15 mouse cellular contexts compared by ENCODE assay signal in genomic region chr2:159334711-159335110, GRCm38 (mm10).
DNase-seq lines count a peak whose midpoint lies in the region; ATAC-seq and TF ChIP-seq lines count a peak whose summit lies in the region.
"Had no signal": no experiment of that assay in that cellular context is flagged by ENCODE, and none has a peak within 500 bp of the region (broad histone marks: within the 10 kb centered on the region; RNA-seq: fewer than 3 reads in every experiment).

No protein-coding gene starts in this region.

- H3K27ac ChIP-seq in forebrain, postnatal 0 days (ENCODE audit: low read depth, low read length): no peak overlapping the region
- H3K27ac ChIP-seq in forebrain, embryonic 16.5 days (ENCODE audit: low read length): no peak overlapping the region
- no peak overlapping the region for H3K27ac ChIP-seq in intestine, embryonic 16.5 days (ENCODE audit: low read length)
- H3K27ac ChIP-seq: limb, embryonic 13.5 days had no signal

- 43% methylated on average over 3 of the region's 3 CpGs for WGBS in forebrain, postnatal 0 days
- 51% methylated on average over 3 of the region's 3 CpGs for WGBS in forebrain, embryonic 16.5 days
- 35% methylated on average over 3 of the region's 3 CpGs for WGBS in intestine, embryonic 16.5 days

- TF ChIP-seq CTCF in forebrain, postnatal 0 days (IDR thresholded peaks at IDR 0.05; ENCODE audit: low read depth): no peak

- no peaks in the 10 kb centered on the region for H3K27me3 ChIP-seq in forebrain, postnatal 0 days (ENCODE audit: insufficient read depth, low read length)
- no peaks in the 10 kb centered on the region for H3K27me3 ChIP-seq in forebrain, embryonic 16.5 days (replicated peaks; ENCODE audit: control insufficient read depth, insufficient read depth, low read length)
- no peaks in the 10 kb centered on the region for H3K27me3 ChIP-seq in intestine, embryonic 16.5 days (replicated peaks; ENCODE audit: control insufficient read depth, insufficient read depth, low read length)
- H3K27me3 ChIP-seq: limb, embryonic 13.5 days had no signal

- no peaks in the 10 kb centered on the region for H3K36me3 ChIP-seq in forebrain, postnatal 0 days (ENCODE audit: insufficient read depth)
- no peaks in the 10 kb centered on the region for H3K36me3 ChIP-seq in forebrain, embryonic 16.5 days (ENCODE audit: control insufficient read depth, insufficient read depth)
- H3K36me3 ChIP-seq in intestine, embryonic 16.5 days (ENCODE audit: control insufficient read depth, insufficient read depth, low read length): no peaks in the 10 kb centered on the region
- H3K36me3 ChIP-seq: G1E; limb, embryonic 13.5 days had no signal

- no peak for ATAC-seq in forebrain, postnatal 0 days
- ATAC-seq in forebrain, embryonic 16.5 days: no peak
- no peak for ATAC-seq in intestine, embryonic 16.5 days
- ATAC-seq: inflammation-experienced regulatory T-cells, adult 6 months had no signal

- peak; percentile 13 for DNase-seq in forebrain, postnatal 0 days
- peak; percentile 8 for DNase-seq in left cerebral cortex, postnatal 4 days
- DNase-seq in left cerebral cortex, postnatal 36 days (ENCODE audit: low spot score in 2 of 2): no peak
- DNase-seq in adrenal gland, postnatal 14 days: peak; percentile 53
- DNase-seq in gastrocnemius, postnatal 25 days: peak; percentile 46
- DNase-seq in layer of hippocampus, adult 9-10 months (ENCODE audit: low spot score): no peak
- DNase-seq: cerebellum, adult 8-10 months; kidney, postnatal 10 days; layer of hippocampus, postnatal 36 days; thymus, adult 2 months had no signal

- intact Hi-C loops in left cerebral cortex, postnatal 4 days (cut with DNase I): no loop called here
- intact Hi-C loops in left cerebral cortex, postnatal 36 days (cut with DNase I): no loop called here

- H3K4me1 ChIP-seq in forebrain, postnatal 0 days (ENCODE audit: insufficient read depth): no peaks in the 10 kb centered on the region
- H3K4me1 ChIP-seq in forebrain, embryonic 16.5 days (replicated peaks; ENCODE audit: control insufficient read depth, insufficient read depth, low read length): no peaks in the 10 kb centered on the region
- no peaks in the 10 kb centered on the region for H3K4me1 ChIP-seq in intestine, embryonic 16.5 days (ENCODE audit: control insufficient read depth, insufficient read depth, low read length)
- H3K4me1 ChIP-seq: limb, embryonic 13.5 days had no signal

- no peaks in the 10 kb centered on the region for H3K9me3 ChIP-seq in forebrain, postnatal 0 days (ENCODE audit: low read length)
- no peaks in the 10 kb centered on the region for H3K9me3 ChIP-seq in forebrain, embryonic 16.5 days (ENCODE audit: control insufficient read depth, low read length)
- H3K9me3 ChIP-seq in intestine, embryonic 16.5 days (ENCODE audit: control insufficient read depth, low read length): no peaks in the 10 kb centered on the region
- H3K9me3 ChIP-seq: limb, embryonic 13.5 days had no signal

- no peak overlapping the region for H3K4me2 ChIP-seq in forebrain, postnatal 0 days (ENCODE audit: low read depth)
- no peak overlapping the region for H3K4me2 ChIP-seq in forebrain, embryonic 16.5 days (ENCODE audit: low read length)
- H3K4me2 ChIP-seq in intestine, embryonic 16.5 days (ENCODE audit: low read depth, low read length): no peak overlapping the region
- H3K4me2 ChIP-seq: limb, embryonic 13.5 days had no signal

- no peak overlapping the region for H3K4me3 ChIP-seq in forebrain, postnatal 0 days (ENCODE audit: low read depth, low read length)
- H3K4me3 ChIP-seq in forebrain, embryonic 16.5 days (replicated peaks; ENCODE audit: low read length): no peak overlapping the region
- H3K4me3 ChIP-seq in intestine, embryonic 16.5 days (ENCODE audit: low read length): no peak overlapping the region
- H3K4me3 ChIP-seq: limb, embryonic 13.5 days had no signal

- no peak overlapping the region for H3K9ac ChIP-seq in forebrain, postnatal 0 days
- H3K9ac ChIP-seq in forebrain, embryonic 16.5 days (replicated peaks; ENCODE audit: low read depth, low read length): no peak overlapping the region
- no peak overlapping the region for H3K9ac ChIP-seq in intestine, embryonic 16.5 days (ENCODE audit: low read depth, low read length)
- H3K9ac ChIP-seq: limb, embryonic 13.5 days had no signal

Comparison
In these comparisons a context has a peak if more than half of its experiments do, and no peak if none do; other contexts are left out.
1. DNase-seq: peak in forebrain, postnatal 0 days (single experiment), left cerebral cortex, postnatal 4 days (single experiment), adrenal gland, postnatal 14 days (single experiment) and gastrocnemius, postnatal 25 days (single experiment); none in left cerebral cortex, postnatal 36 days (0 of 2) and layer of hippocampus, adult 9-10 months (single experiment).